Mouse (Mus musculus) forebrain, embryonic 12.5 days (tissue): Measurements from ENCODE around the gene Tfr2. TPM values are rescaled to one million over a fixed set of nuclear protein-coding genes. Genes with fewer than 3 reads are reported as not detected.
"Not testable (repeated sequence)": the region's sequence is repeated elsewhere in the genome, so short reads cannot be mapped to it uniquely, and the experiment has no call there.

Experiments
- ATAC-seq: fragments of 200-750 bp; cut with Nextera tagmentation; 2 replicates; pipeline ENCODE4 v1.8.0; 2017; ENCODE audit warnings: moderate TSS enrichment; ENCODE audit not compliant: low FRiP score
- H3K27ac ChIP-seq: fragments of 300-500 bp; sonication (generic); 2 replicates; pipeline ENCODE4 v1.5.1; 2016; ENCODE audit warnings: mild to moderate bottlenecking
- H3K27me3 ChIP-seq: fragments of 300-500 bp; sonication (generic); 2 replicates; pipeline ENCODE4 v1.6.1; 2016; ENCODE audit warnings: mild to moderate bottlenecking
- H3K36me3 ChIP-seq: fragments of 300-500 bp; sonication (generic); replicated peaks from 2 replicates; pipeline ENCODE4 v1.6.1; 2016; ENCODE audit warnings: mild to moderate bottlenecking
- H3K4me1 ChIP-seq: fragments of 300-500 bp; sonication (generic); 2 replicates; pipeline ENCODE4 v1.6.1; 2016
- H3K4me2 ChIP-seq: fragments of 300-500 bp; sonication (generic); 2 replicates; pipeline ENCODE4 v1.6.1; 2016; ENCODE audit warnings: mild to moderate bottlenecking, moderate library complexity
- H3K4me3 ChIP-seq: fragments of 300-500 bp; sonication (generic); replicated peaks from 2 replicates; pipeline ENCODE4 v1.5.1; 2016; ENCODE audit warnings: mild to moderate bottlenecking
- H3K9ac ChIP-seq: fragments of 300-500 bp; sonication (generic); 2 replicates; pipeline ENCODE4 v1.6.1; 2016; ENCODE audit warnings: mild to moderate bottlenecking
- H3K9me3 ChIP-seq: fragments of 300-500 bp; sonication (generic); 2 replicates; pipeline ENCODE4 v1.6.1; 2016
- WGBS: fragments of 180-500 bp; shearing (Covaris S2); methylation state at CpG from one replicate; pipeline ENCODE4 v1.1.7; 2016; 5-methylcytosine and 5-hydroxymethylcytosine counted together
- polyA plus RNA-seq: library from polyadenylated mRNA; unstranded; fragments of >200 nt; fragmentation: Nextera tagmentation; extraction: Ambion mirVana; gene quantifications from 2 replicates; pipeline ENCODE4 v1.2.1, GENCODE M21; 2016

The Tfr2 gene
- polyA plus RNA-seq, 1 experiment from 2014 or later = 1.7 TPM

DNA sequence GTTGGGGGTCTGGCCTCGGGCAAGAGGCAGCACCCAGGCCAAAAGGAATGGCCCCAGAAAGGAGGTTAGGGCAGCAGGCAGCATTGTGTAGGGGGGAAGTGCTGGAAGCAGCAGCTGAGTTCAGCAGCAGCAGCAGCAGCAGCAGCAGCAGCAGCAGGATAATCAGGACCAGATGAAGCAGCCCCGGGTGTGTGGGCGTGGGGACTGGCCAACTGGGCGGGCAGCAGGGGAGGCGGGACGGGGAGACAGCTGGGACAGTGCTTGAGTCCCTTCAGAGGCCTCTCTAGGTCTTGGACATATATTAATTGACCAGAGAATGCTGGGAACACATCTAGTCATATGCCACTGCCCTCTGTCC is 41.6 kb downstream of the Tfr2 start:
- peaks cover 24% of the 10 kb centered on the region for H3K27me3 ChIP-seq
- no peak overlapping the region for H3K4me3 ChIP-seq
- ATAC-seq = no peak
- no peaks in the 10 kb centered on the region for H3K9me3 ChIP-seq
- H3K36me3 ChIP-seq = no peaks in the 10 kb centered on the region
- H3K4me1 ChIP-seq = peaks cover 48% of the 10 kb centered on the region
- no peak overlapping the region; the same call in 1 of the 2 replicates for H3K9ac ChIP-seq
- WGBS = 37% methylated on average over 6 of the region's 6 CpGs
- H3K27ac ChIP-seq = peak overlapping the region; percentile 62
- H3K4me2 ChIP-seq = peak overlapping the region; percentile 19; the same call in 1 of the 2 replicates

DNA sequence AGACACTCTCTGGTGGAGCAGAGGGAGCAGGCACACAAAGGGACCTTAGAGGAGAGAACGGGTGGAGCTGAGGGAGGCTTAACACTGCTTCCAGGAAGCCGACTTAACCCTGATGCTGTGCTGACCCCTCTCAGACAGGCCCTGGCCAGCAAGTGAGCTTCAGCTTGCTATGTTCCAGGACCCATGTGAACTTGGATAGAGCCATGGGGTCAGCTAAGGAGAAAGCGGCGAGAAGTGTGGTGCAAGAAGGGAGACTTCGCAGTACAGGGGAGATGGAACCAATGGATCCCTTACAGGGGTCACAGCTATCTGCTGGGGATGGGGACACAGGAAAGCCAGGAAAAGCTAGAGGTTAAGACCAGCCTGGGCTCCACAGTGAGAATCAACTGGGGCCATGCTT is 43.4 kb downstream of the Tfr2 start:
- Histone ChIP-seq H3K27ac (no peak overlapping the region), H3K27me3 (peaks cover 12% of the 10 kb centered on the region), H3K9me3 (no peaks in the 10 kb centered on the region), H3K4me1 (peaks cover 42% of the 10 kb centered on the region), H3K36me3 (no peaks in the 10 kb centered on the region), H3K9ac (no peak overlapping the region), H3K4me2 (no peak overlapping the region), H3K4me3 (no peak overlapping the region)
- ATAC-seq = no peak
- WGBS = 73% methylated on average over 5 of the region's 5 CpGs

DNA sequence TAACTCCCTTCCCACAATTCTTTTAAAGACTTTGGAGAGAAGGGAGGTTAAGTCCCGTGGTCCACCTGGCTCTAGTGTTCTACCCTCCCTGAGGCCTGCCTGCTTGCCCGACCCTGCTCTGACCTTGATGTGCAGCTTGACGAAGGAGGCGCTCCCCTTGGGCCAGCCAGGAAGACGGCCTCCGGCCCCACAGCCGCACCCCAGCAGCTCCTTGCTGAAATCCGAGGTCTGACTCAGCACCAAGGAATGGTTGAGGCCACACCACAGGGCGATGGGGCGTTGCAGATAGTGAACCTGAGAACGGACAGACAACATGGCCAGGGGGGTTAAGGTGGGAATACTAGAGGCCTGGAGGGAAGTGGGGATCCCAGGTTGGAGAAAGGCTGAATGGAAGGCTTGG is 43.9 kb downstream of the Tfr2 start, which contains the start of gene Pcolce:
Gene Pcolce (minus strand): TSS at position 235 of the 400 bp plus-strand sequence.
- ATAC-seq = no peak
- H3K27ac ChIP-seq = no peak within 1 kb of the TSS
- no peak within 1 kb of the TSS for H3K4me3 ChIP-seq
- no peak within 1 kb of the TSS for H3K4me2 ChIP-seq
- no peaks in the 10 kb centered on the region for H3K9me3 ChIP-seq
- 73% methylated on average over 11 of the region's 11 CpGs for WGBS
- H3K27me3 ChIP-seq = peaks cover 7% of the 10 kb centered on the region
- H3K4me1 ChIP-seq = peaks cover 37% of the 10 kb centered on the region
- H3K36me3 ChIP-seq = no peaks in the 10 kb centered on the region
- no peak within 1 kb of the TSS for H3K9ac ChIP-seq

DNA sequence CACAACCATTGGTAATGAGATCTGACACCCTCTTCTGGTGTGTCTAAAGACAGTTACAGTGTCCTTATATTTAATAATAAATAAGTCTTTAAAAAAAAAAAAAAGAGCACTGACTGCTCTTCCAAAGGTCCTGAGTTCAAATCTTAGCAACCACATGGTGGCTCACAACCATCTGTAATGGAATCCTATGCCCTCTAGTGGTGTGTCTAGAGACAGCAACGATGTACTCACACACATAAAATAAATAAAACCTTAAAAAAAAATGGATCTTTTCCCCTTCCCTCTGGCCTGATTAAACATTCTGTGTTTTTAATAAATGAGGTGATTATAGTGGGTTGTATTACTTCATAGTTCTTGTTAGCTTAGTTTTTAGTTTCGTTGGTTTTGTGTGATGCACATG is 45.3 kb downstream of the Tfr2 start:
- H3K4me2 ChIP-seq, H3K9me3 ChIP-seq, H3K4me3 ChIP-seq, H3K27me3 ChIP-seq, H3K27ac ChIP-seq, H3K9ac ChIP-seq, H3K36me3 ChIP-seq, ATAC-seq: not testable (repeated sequence)
- peaks cover 33% of the 10 kb centered on the region for H3K4me1 ChIP-seq
- WGBS = 95% methylated on average over 2 of the region's 2 CpGs

DNA sequence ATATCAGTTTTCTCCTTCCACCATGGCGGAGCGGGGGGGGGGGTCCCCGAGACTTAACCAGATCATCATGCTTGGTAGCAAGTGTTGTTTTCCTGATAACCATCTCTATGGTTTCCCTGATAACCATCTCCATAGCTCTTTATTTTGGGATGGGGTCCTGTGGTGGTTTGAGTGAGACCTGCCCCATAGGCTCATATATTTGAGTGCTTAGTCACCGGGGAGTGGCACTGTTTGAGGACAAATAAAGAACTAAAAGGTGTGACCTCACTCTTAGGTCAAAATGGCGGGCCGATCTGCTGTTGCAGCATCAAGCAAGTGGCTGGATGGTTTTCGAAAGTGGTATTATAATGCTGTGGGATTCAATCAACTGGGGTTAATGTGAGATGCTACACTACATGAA is 45.7 kb downstream of the Tfr2 start:
- Histone ChIP-seq H3K9me3 (no peaks in the 10 kb centered on the region), H3K4me3 (no peak overlapping the region), H3K4me1 (peaks cover 31% of the 10 kb centered on the region), H3K9ac (no peak overlapping the region), H3K27me3 (no peaks in the 10 kb centered on the region), H3K27ac (no peak overlapping the region), H3K36me3 (no peaks in the 10 kb centered on the region), H3K4me2 (no peak overlapping the region)
- ATAC-seq = no peak
- WGBS = 89% methylated on average over 7 of the region's 7 CpGs

DNA sequence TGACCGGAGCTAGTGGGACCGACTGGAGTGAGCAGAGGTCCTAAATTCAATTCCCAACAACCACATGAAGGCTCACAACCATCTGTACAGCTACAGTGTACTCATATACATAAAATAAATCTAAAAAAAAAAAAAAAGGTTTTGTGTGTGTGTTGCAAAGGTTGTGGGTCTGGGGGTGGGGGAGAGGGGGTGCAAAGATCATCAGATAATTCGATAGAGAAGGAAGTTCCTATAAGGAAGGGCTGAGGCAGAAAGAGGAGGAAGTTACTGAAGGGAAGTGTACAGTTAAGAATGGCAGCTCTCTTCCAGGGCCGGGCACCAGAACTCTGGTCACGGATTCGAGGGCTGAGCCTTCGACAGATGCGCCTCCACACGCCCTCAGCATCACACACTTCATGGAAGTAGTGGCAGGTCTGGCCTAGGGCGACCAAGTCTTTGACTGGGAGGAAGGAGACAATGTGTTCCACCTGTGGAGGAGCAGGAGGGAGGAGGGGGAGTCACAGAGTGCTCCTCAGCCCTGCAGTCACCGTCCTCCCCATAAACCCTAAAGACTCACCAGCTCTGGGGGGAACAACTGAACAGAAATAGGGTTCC is 54.4 kb downstream of the Tfr2 start:
- no peak overlapping the region for H3K4me2 ChIP-seq
- no peaks in the 10 kb centered on the region for H3K27me3 ChIP-seq
- H3K36me3 ChIP-seq = no peaks in the 10 kb centered on the region
- H3K9me3 ChIP-seq = no peaks in the 10 kb centered on the region
- ATAC-seq = no peak
- peaks cover 15% of the 10 kb centered on the region for H3K4me1 ChIP-seq
- WGBS = 83% methylated on average over 11 of the region's 11 CpGs
- H3K9ac ChIP-seq = no peak overlapping the region
- no peak overlapping the region for H3K27ac ChIP-seq
- no peak overlapping the region for H3K4me3 ChIP-seq

DNA sequence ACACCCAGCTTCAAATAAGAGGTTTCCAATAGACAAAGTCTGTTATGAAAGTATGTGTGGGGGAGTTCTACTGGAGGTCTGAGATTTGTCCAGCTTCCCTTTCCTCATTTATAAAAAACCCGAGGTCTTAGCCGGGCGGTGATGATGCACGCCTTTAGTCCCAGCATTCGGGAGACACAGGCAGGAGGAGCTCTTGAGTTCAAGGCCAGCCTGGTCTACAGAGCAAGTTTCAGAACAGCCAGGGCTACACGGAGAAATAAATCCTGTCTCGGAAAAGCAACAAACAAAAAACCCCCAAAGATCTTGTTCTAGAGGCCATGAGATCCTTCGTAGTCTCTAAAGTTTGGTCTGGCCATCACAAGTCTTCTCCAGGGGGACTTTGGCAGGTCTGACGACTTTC is 58.4 kb downstream of the Tfr2 start:
- no peaks in the 10 kb centered on the region for H3K27me3 ChIP-seq
- peak overlapping the region; percentile 82 for H3K4me2 ChIP-seq
- peak overlapping the region; percentile 84 for H3K27ac ChIP-seq
- H3K36me3 ChIP-seq = 0 out of 2 replicates have a peak, but pooled peaks cover 2% of the 10 kb centered on the region
- H3K9me3 ChIP-seq = no peaks in the 10 kb centered on the region
- ATAC-seq = no peak
- H3K4me1 ChIP-seq = peaks cover 49% of the 10 kb centered on the region
- 2% methylated on average over 9 of the region's 9 CpGs for WGBS
- peak overlapping the region; percentile 59 for H3K9ac ChIP-seq
- H3K4me3 ChIP-seq = peak overlapping the region; percentile 56

DNA sequence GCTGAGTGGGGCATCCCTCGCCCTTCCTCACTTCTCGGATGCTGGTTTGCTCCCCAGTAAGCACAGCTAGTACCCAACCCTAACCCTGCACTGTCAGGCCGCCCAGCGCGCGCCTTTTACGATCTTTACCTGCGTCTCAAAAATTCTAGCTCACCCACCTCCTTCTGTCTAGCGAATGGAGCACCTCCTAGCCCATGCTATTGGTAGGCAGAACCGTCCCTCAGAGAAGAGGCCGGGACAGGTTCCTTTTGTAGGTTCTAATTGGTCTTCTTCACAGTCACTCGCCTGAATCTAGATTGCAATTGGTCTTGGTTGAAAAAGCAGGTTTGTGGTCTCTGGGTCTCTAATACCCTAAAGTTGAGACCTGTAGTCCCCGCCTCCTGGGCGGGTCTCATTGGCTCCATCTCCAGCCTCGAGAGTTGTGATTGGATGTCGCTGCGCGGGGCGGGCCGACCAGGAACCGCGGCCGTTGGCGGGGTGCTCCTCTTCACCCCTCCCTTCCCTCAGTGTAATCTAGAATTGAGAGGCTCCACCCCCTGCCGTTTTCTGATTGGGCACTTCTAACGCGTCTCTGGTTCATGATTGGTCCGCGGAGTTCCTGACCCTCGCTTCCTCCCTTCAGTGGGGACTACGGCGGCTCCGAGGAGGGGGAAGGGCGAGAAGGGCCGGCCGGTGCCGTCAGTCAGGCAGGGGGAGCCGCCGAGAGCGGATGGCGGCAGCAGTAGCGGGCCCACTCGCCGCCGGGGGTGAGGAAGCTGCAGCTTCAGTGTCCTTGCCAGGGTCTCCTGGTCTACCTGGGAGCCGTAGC is 59.1 kb downstream of the Tfr2 start, which contains the start of the genes Fbxo24, Lrch4 and Gm20605:
Gene Fbxo24 (minus strand): TSS at position 505 of the 808 bp plus-strand sequence.
Gene Lrch4 (plus strand): TSS at position 624 of the 808 bp plus-strand sequence.
Gene Gm20605 (plus strand): TSS at position 678 of the 808 bp plus-strand sequence.
- Histone ChIP-seq H3K4me2 (peak within 1 kb of the TSS; percentile 82), H3K27me3 (no peaks in the 10 kb centered on the region), H3K4me3 (peak within 1 kb of the TSS; percentile 82), H3K4me1 (peaks cover 52% of the 10 kb centered on the region), H3K9me3 (no peaks in the 10 kb centered on the region), H3K36me3 (peaks cover 9% of the 10 kb centered on the region), H3K27ac (peak within 1 kb of the TSS; percentile 94), H3K9ac (peak within 1 kb of the TSS; percentile 72)
- WGBS = under 1% methylated on average over 43 of the region's 46 CpGs
- ATAC-seq = peak; percentile 99

DNA sequence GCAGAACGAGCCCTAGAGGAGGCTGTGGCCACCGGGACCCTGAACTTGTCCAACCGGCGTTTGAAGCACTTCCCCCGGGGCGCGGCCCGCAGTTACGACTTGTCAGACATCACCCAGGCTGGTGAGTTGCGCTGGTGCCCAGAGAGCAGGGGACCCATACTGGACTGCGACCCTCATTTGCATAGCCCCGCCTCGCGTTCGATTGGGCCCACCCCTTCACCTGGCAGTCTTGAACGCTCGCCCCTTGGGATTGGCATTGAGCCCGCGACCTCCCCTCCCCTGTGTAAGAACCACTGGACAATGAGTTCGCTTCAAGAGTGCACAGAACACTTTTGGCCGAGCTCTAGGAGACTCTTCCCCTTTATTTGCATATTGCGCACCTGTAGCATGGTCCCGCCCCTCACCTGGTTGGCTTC is 59.7 kb downstream of the Tfr2 start:
- H3K36me3 ChIP-seq = peaks cover 15% of the 10 kb centered on the region
- no peaks in the 10 kb centered on the region for H3K9me3 ChIP-seq
- peak overlapping the region; percentile 72 for H3K9ac ChIP-seq
- H3K4me1 ChIP-seq = peaks cover 52% of the 10 kb centered on the region
- peak overlapping the region; percentile 82 for H3K4me3 ChIP-seq
- peak; percentile 45 for ATAC-seq
- H3K27me3 ChIP-seq = no peaks in the 10 kb centered on the region
- H3K27ac ChIP-seq = peak overlapping the region; percentile 94
- under 1% methylated on average over 23 of the region's 23 CpGs for WGBS
- peak overlapping the region; percentile 82 for H3K4me2 ChIP-seq

DNA sequence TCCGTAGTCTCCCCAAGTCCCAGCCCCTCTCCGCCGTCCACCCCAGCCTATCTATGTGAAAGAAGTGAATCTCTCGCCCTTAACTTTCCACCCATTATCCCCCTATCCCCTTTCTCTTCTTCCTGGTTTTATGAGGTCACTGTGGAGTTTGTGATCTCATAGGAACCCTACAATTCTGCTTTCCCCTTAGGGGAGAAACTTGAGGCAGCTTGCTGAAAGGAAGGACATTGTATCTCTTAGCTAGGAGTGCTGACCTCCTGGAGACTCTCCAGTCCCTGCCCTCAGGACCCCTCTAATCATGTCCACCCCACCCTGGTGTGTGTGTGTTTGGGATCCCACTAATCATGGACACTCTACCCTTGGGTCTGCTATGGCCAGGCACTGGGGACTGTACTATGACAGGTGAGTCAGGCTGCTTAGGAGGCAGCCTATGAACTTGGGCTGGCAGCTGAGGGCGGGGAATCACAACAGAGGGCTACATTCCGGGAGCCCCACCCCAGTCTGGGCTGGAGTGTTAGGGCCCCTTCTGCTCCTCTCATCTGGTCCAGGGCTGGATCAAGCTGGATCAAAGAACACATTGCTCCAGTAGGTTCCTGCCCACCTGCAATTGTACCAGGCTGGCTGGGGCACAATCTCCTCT is 60.4 kb downstream of the Tfr2 start:
- H3K4me3 ChIP-seq = peak overlapping the region; percentile 82
- peak overlapping the region; percentile 82 for H3K4me2 ChIP-seq
- ATAC-seq = no peak
- WGBS = 25% methylated on average over 6 of the region's 6 CpGs
- peak overlapping the region; percentile 47 for H3K27ac ChIP-seq
- no peaks in the 10 kb centered on the region for H3K27me3 ChIP-seq
- peaks cover 19% of the 10 kb centered on the region for H3K36me3 ChIP-seq
- H3K9ac ChIP-seq = peak overlapping the region; percentile 72
- peaks cover 48% of the 10 kb centered on the region for H3K4me1 ChIP-seq
- no peaks in the 10 kb centered on the region for H3K9me3 ChIP-seq

DNA sequence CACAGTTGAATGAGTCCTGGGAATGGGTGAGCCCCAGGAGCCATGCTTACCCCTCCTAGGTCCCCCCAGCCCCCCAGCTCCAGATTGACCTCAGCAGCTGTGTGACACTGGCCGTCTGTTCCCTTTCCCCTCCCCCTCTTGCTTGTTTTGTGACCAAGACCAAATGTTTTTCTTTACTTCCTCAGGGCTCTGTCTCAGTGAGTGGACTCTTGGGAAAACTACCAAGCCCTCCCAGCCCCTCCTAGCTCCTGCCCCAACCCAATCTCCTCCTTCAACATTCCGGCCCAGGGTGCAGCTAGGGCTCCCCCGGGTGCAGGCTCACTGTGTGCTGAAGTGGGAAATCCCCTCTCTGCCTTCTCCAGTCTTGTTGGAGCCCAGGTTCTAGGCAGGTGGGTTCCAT is 61.0 kb downstream of the Tfr2 start:
- H3K4me2 ChIP-seq = peak overlapping the region; percentile 82
- WGBS = 59% methylated on average over 3 of the region's 3 CpGs
- no peak for ATAC-seq
- peak overlapping the region; percentile 72 for H3K9ac ChIP-seq
- H3K36me3 ChIP-seq = peaks cover 25% of the 10 kb centered on the region
- no peaks in the 10 kb centered on the region for H3K27me3 ChIP-seq
- H3K4me3 ChIP-seq = peak overlapping the region; percentile 82
- H3K9me3 ChIP-seq = no peaks in the 10 kb centered on the region
- H3K27ac ChIP-seq = peak overlapping the region; percentile 21
- H3K4me1 ChIP-seq = peaks cover 48% of the 10 kb centered on the region

DNA sequence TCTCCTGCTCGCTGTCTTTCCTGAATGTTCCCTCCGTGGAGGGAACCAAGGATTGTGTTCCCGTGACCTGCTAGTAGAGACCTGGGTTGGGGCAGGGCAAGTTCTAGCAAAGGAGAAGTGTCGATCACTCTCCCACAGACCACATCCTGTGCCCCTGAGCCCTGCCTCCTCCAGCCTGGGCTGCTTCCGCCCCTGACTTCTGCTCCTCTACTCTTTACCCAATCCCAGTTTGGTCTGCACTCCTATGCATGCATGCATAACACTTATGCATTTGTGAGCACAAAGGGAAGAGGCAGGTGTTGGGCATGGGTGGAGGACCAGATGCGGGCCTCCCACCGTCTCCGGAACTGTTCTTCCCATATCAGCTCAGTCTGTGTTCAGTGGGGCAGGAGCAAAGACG is 61.5 kb downstream of the Tfr2 start:
- Histone ChIP-seq H3K4me1 (peaks cover 48% of the 10 kb centered on the region), H3K9me3 (no peaks in the 10 kb centered on the region), H3K9ac (peak overlapping the region; percentile 25; the same call in 1 of the 2 replicates), H3K4me3 (no peak overlapping the region; the same call in 1 of the 2 replicates), H3K27ac (no peak overlapping the region; the same call in 1 of the 2 replicates), H3K36me3 (peaks cover 30% of the 10 kb centered on the region), H3K27me3 (no peaks in the 10 kb centered on the region), H3K4me2 (peak overlapping the region; percentile 82; the same call in 1 of the 2 replicates)
- ATAC-seq = no peak
- 85% methylated on average over 9 of the region's 9 CpGs for WGBS
